Mouse (Mus musculus) adrenal gland, postnatal 10 days (tissue): Measurements from ENCODE around the gene G0s2. TPM values are rescaled to one million over a fixed set of nuclear protein-coding genes. Genes with fewer than 3 reads are reported as not detected.

Source experiments
- DNase-seq: peaks from one replicate; pipeline ENCODE4 v3.0.0; 2021; ENCODE audit warnings: mixed read lengths
- total RNA-seq, 2 experiments: library from RNA; stranded (reverse); gene quantifications; 2 replicates each; pipeline ENCODE4 v1.2.3; 2021

Gene G0s2
- total RNA-seq, 2 experiments from 2014 or later, result 138 to 255 TPM

- DNase-seq, result no peak
Measured at GRCm38 (mm10) chr1:193289076-193289475, 16.1 kb upstream of the G0s2 start.

- no peak for DNase-seq
Measured at GRCm38 (mm10) chr1:193287578-193287977, 14.6 kb upstream of the G0s2 start.

GRCm38 (mm10) chr1:193285766-193286325, 12.8 kb upstream of the G0s2 start:
- DNase-seq, result peak; percentile 34

GRCm38 (mm10) chr1:193284228-193284779, 11.3 kb upstream of the G0s2 start:
- DNase-seq, result no peak

GRCm38 (mm10) chr1:193281344-193281743, 8.3 kb upstream of the G0s2 start:
- no peak for DNase-seq

- DNase-seq, result no peak
Measured at GRCm38 (mm10) chr1:193279492-193279891, 6.5 kb upstream of the G0s2 start.

- peak; percentile 79 for DNase-seq
Measured at GRCm38 (mm10) chr1:193278414-193279045, 5.5 kb upstream of the G0s2 start.

- peak; percentile 52 for DNase-seq
Measured at GRCm38 (mm10) chr1:193274407-193275071, 1.5 kb upstream of the G0s2 start.

GRCm38 (mm10) chr1:193272137-193272915, 691 bp downstream of the G0s2 start:
- no peak for DNase-seq

- DNase-seq, result peak; percentile 43
Measured at GRCm38 (mm10) chr1:193270965-193271763, 1.9 kb downstream of the G0s2 start.

- no peak for DNase-seq
Measured at GRCm38 (mm10) chr1:193265734-193266133, 7.3 kb downstream of the G0s2 start.

- no peak for DNase-seq
Measured at GRCm38 (mm10) chr1:193263955-193264598, 8.9 kb downstream of the G0s2 start, which contains the start of gene Hsd11b1. Gene Hsd11b1 (minus strand): TSS chr1:193264075.

- DNase-seq, result no peak
Measured at GRCm38 (mm10) chr1:193263026-193263907, 9.8 kb downstream of the G0s2 start.

- peak; percentile 35 for DNase-seq
Measured at GRCm38 (mm10) chr1:193261897-193262548, 11.0 kb downstream of the G0s2 start.

GRCm38 (mm10) chr1:193259559-193259958, 13.5 kb downstream of the G0s2 start:
- DNase-seq, result no peak

- peak; percentile 23 for DNase-seq
Measured at GRCm38 (mm10) chr1:193256621-193257098, 16.4 kb downstream of the G0s2 start.

GRCm38 (mm10) chr1:193256289-193256577, 16.8 kb downstream of the G0s2 start:
- DNase-seq, result no peak

- peak; percentile 88 for DNase-seq
Measured at GRCm38 (mm10) chr1:193255488-193256288, 17.3 kb downstream of the G0s2 start.

GRCm38 (mm10) chr1:193255032-193255431, 18.0 kb downstream of the G0s2 start:
- DNase-seq, result no peak
